12 mouse cellular contexts compared by ENCODE assay signal in the genomic region with DNA sequence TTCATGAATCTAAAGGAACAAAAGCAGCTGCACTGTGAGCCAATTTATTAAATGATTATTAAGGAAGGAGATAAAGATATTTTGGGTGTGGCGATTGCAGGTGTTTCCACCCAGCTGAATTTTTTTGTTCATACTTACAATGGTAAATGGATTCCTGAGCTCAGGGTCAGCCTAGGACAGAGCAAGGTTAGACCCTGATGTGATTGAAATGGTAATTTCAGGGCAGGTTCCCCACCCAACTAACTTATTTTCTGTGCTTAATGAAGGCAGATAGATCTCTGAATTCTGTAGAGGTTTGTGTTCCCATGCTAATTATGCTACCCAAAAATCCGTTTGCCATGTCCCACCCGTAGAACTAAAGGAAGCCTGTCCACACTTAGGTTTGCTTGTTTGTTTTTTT.
"Had no signal": no experiment of that assay in that cellular context is flagged by ENCODE, and none has a peak within 500 bp of the region (broad histone marks: within the 10 kb centered on the region; RNA-seq: fewer than 3 reads in every experiment).

No protein-coding gene starts in this region.

- DNase-seq: left cerebral cortex, postnatal 4 days; liver; liver, embryonic 13.5 days; liver, postnatal 0 days; lung, adult 18-20 months; lung, adult 2 months; lung, embryonic 14.5 days; lung, postnatal 10 days; lung, postnatal 14 days; lung, postnatal 36 days; lung, postnatal 4 days; midbrain, embryonic 14.5 days had no signal
